Mouse (Mus musculus) neural tube, embryonic 13.5 days (tissue): ENCODE data around the gene Adssl1. TPM values are rescaled to one million over a fixed set of nuclear protein-coding genes. Genes with fewer than 3 reads are reported as not detected.

ENCODE experiments used
- ATAC-seq: fragments of 200-750 bp; cut with Nextera tagmentation; 2 replicates; pipeline ENCODE4 v1.8.0; 2017; ENCODE audit warnings: low read depth, mild to moderate bottlenecking, moderate TSS enrichment, moderate library complexity
- H3K27ac ChIP-seq: fragments of 300-500 bp; sonication (generic); replicated peaks from 2 replicates; pipeline ENCODE4 v1.5.1; 2015; ENCODE audit warnings: moderate library complexity, mild to moderate bottlenecking, inconsistent platforms
- H3K27me3 ChIP-seq: fragments of 300-500 bp; sonication (generic); 2 replicates; pipeline ENCODE4 v1.6.1; 2015; ENCODE audit warnings: mild to moderate bottlenecking, inconsistent platforms
- H3K36me3 ChIP-seq: fragments of 300-500 bp; sonication (generic); 2 replicates; pipeline ENCODE4 v1.6.1; 2015; ENCODE audit warnings: mild to moderate bottlenecking, inconsistent platforms
- H3K4me1 ChIP-seq: fragments of 300-500 bp; sonication (generic); replicated peaks from 2 replicates; pipeline ENCODE4 v1.6.1; 2015; ENCODE audit warnings: inconsistent platforms
- H3K4me2 ChIP-seq: fragments of 300-500 bp; sonication (generic); 2 replicates; pipeline ENCODE4 v1.6.1; 2015; ENCODE audit warnings: inconsistent platforms, mild to moderate bottlenecking, moderate library complexity
- H3K4me3 ChIP-seq: fragments of 300-500 bp; sonication (generic); 2 replicates; pipeline ENCODE4 v1.5.1; 2015; ENCODE audit warnings: mild to moderate bottlenecking, inconsistent platforms
- H3K9ac ChIP-seq: fragments of 300-500 bp; sonication (generic); 2 replicates; pipeline ENCODE4 v1.6.1; 2015; ENCODE audit warnings: moderate library complexity, mild to moderate bottlenecking, inconsistent platforms
- H3K9me3 ChIP-seq: fragments of 300-500 bp; sonication (generic); 2 replicates; pipeline ENCODE4 v1.6.1; 2016; ENCODE audit warnings: inconsistent platforms
- WGBS: fragments of 180-500 bp; shearing (Covaris S2); methylation state at CpG from one replicate; pipeline ENCODE4 v1.1.7; 2015; 5-methylcytosine and 5-hydroxymethylcytosine counted together
- polyA plus RNA-seq: library from polyadenylated mRNA; unstranded; fragments of >200 nt; fragmentation: Nextera tagmentation; extraction: Ambion mirVana; gene quantifications from 2 replicates; pipeline ENCODE4 v1.2.1, GENCODE M21; 2015

Gene Adssl1
- polyA plus RNA-seq, 1 experiment from 2014 or later = 3.2 TPM

GRCm38 (mm10) chr12:112585924-112586538 is 33.8 kb upstream of the Adssl1 start:
- no peak overlapping the region for H3K4me3 ChIP-seq
- H3K27ac ChIP-seq = no peak overlapping the region
- H3K27me3 ChIP-seq = peaks cover 42% of the 10 kb centered on the region
- no peaks in the 10 kb centered on the region for H3K9me3 ChIP-seq
- H3K4me2 ChIP-seq = no peak overlapping the region
- no peak overlapping the region for H3K9ac ChIP-seq
- no peak for ATAC-seq
- H3K36me3 ChIP-seq = no peaks in the 10 kb centered on the region
- peaks cover 27% of the 10 kb centered on the region for H3K4me1 ChIP-seq
- 74% methylated on average over 7 of the region's 7 CpGs for WGBS

DNA sequence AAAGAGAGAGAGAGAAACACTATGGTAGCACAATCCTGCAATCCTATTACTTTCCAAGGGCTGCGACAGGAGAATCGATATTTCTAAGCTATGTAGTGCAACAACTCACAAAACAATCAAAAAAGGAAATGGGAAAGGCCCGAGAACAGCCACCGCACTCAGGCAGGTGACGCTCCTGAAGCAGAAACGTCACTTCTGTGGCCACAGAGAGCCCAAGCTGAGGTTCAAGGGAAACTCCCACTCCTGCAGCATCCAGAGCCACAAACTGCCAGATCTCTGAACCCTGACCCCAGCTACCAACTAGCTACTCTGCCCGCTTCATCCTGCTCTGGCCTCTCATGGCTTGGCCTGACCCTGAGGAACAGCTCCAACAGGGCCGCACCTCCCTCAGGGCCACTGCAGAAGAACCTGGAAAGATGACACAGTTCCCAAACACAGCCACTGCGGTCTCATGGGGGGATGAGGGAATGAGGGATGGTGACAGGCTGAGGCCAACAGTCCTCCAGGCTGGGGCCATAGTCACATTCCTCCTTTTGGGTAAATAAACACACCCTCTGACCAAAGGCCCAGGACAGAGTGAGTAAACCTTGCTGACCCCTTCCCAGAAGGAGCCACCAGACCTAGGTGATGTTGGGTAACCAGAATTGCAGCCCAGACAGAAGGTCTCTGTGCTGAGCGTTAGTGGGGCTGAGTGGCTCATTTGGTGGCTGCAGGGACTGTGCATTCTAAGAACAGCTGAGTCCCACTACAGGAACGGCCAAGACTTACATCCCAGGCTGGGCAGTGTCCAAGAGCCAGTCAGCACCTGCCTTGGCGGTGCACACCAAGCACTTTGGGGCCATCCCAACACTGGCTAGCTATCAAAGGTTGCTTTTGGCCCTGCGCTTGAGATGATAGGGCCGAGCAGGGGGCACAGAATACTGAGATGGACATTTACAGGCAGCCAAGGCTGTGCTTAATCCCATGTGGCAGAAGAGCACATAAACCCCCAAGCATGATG is 32.4 kb upstream of the Adssl1 start:
- peaks cover 29% of the 10 kb centered on the region for H3K4me1 ChIP-seq
- peak overlapping the region; percentile 83; the same call in 1 of the 2 replicates for H3K4me2 ChIP-seq
- 83% methylated on average over 14 of the region's 14 CpGs for WGBS

DNA sequence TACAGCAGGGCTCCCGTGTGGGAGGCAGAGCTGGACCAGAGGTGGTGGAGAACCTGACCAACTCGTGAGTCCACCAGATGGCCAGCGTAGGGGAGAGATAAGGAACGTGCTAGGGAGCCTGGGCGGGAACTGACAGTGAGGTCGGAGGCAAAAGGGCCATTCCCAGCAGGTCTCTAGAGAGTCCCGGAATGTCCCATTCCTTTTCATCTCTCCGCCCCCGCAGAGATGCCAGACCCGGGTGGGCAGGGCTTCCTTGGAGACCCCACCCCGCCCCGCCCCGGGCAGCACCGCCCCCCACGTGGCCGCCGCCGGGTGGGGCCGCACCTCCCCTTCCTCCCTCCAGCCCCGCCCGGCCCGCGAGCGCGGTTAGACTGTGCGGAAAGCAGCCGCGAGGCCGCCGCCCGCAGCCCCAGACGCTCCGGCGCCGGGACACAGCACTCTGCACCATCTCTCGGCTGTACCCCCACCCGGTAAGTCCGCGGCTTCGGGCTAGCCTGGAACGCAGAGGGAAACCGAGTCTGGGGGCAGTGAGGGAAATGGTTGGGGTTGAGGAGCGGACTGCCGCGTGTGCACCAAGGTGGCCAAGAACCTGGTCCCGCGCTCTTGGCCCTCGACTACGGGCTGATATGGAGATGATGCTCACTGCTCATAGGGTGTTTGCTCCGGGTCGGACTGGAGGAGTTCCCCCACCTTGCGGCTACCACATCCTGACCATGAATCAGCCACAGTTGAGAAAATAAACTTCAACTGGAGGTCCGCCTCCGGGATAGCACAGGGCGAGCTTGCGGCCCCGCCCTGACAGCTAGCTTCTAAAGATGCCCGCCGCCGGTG is 31.2 kb upstream of the Adssl1 start, which contains the start of gene Inf2:
TSS of gene Inf2 (plus strand) at position 359 of the 831 bp plus-strand sequence.
- Histone ChIP-seq H3K36me3 (no peaks in the 10 kb centered on the region), H3K4me3 (peak within 1 kb of the TSS; percentile 49), H3K27ac (no peak within 1 kb of the TSS), H3K9ac (peak within 1 kb of the TSS; percentile 70), H3K27me3 (peaks cover 42% of the 10 kb centered on the region), H3K9me3 (no peaks in the 10 kb centered on the region), H3K4me1 (peaks cover 41% of the 10 kb centered on the region), H3K4me2 (peak within 1 kb of the TSS; percentile 83)
- 1% methylated on average over 58 of the region's 60 CpGs for WGBS
- peak; percentile 74 for ATAC-seq

More for the DNA sequence above, 32.4 kb upstream of the Adssl1 start:
- Histone ChIP-seq H3K4me3 (0 out of 2 replicates have a peak overlapping the region, but pooled peaks have one; percentile 49), H3K9me3 (no peaks in the 10 kb centered on the region), H3K27me3 (peaks cover 42% of the 10 kb centered on the region), H3K9ac (no peak overlapping the region), H3K36me3 (no peaks in the 10 kb centered on the region), H3K27ac (no peak overlapping the region)
- ATAC-seq = no peak

- H3K4me3 ChIP-seq = peak overlapping the region; percentile 49
- H3K4me2 ChIP-seq = peak overlapping the region; percentile 83
- ATAC-seq = no peak
- H3K4me1 ChIP-seq = peaks cover 51% of the 10 kb centered on the region
- no peaks in the 10 kb centered on the region for H3K36me3 ChIP-seq
- H3K9ac ChIP-seq = peak overlapping the region; percentile 70
- peaks cover 42% of the 10 kb centered on the region for H3K27me3 ChIP-seq
- WGBS = 65% methylated on average over 8 of the region's 8 CpGs
- H3K9me3 ChIP-seq = no peaks in the 10 kb centered on the region
- no peak overlapping the region for H3K27ac ChIP-seq
Observed at GRCm38 (mm10) chr12:112589491-112590191, 30.2 kb upstream of the Adssl1 start.

- ATAC-seq = no peak
- Histone ChIP-seq H3K4me1 (peaks cover 62% of the 10 kb centered on the region), H3K27me3 (peaks cover 40% of the 10 kb centered on the region), H3K4me2 (no peak overlapping the region), H3K4me3 (no peak overlapping the region), H3K27ac (no peak overlapping the region), H3K9me3 (no peaks in the 10 kb centered on the region), H3K9ac (no peak overlapping the region), H3K36me3 (no peaks in the 10 kb centered on the region)
- WGBS = 65% methylated on average over 8 of the region's 8 CpGs
Observed at GRCm38 (mm10) chr12:112590566-112591239, 29.1 kb upstream of the Adssl1 start.

GRCm38 (mm10) chr12:112591240-112591639 is 28.6 kb upstream of the Adssl1 start:
- no peaks in the 10 kb centered on the region for H3K36me3 ChIP-seq
- H3K4me3 ChIP-seq = no peak overlapping the region
- no peak overlapping the region for H3K9ac ChIP-seq
- no peak for ATAC-seq
- H3K4me1 ChIP-seq = peaks cover 63% of the 10 kb centered on the region
- H3K9me3 ChIP-seq = no peaks in the 10 kb centered on the region
- H3K4me2 ChIP-seq = no peak overlapping the region
- WGBS = 85% methylated on average over 5 of the region's 5 CpGs
- H3K27me3 ChIP-seq = peaks cover 36% of the 10 kb centered on the region
- H3K27ac ChIP-seq = no peak overlapping the region

GRCm38 (mm10) chr12:112591730-112592129 is 28.1 kb upstream of the Adssl1 start:
- H3K9ac ChIP-seq = no peak overlapping the region
- H3K27me3 ChIP-seq = peaks cover 32% of the 10 kb centered on the region
- no peaks in the 10 kb centered on the region for H3K9me3 ChIP-seq
- peaks cover 63% of the 10 kb centered on the region for H3K4me1 ChIP-seq
- 85% methylated on average over 3 of the region's 3 CpGs for WGBS
- no peak for ATAC-seq
- H3K27ac ChIP-seq = no peak overlapping the region
- no peak overlapping the region for H3K4me3 ChIP-seq
- no peaks in the 10 kb centered on the region for H3K36me3 ChIP-seq
- H3K4me2 ChIP-seq = no peak overlapping the region

- Histone ChIP-seq H3K9me3 (no peaks in the 10 kb centered on the region), H3K4me1 (peaks cover 54% of the 10 kb centered on the region), H3K27ac (no peak overlapping the region), H3K4me2 (no peak overlapping the region), H3K36me3 (no peaks in the 10 kb centered on the region), H3K27me3 (peaks cover 21% of the 10 kb centered on the region), H3K9ac (no peak overlapping the region), H3K4me3 (no peak overlapping the region)
- 75% methylated on average over 21 of the region's 21 CpGs for WGBS
- ATAC-seq = no peak
Observed at GRCm38 (mm10) chr12:112592985-112593734, 26.7 kb upstream of the Adssl1 start.

DNA sequence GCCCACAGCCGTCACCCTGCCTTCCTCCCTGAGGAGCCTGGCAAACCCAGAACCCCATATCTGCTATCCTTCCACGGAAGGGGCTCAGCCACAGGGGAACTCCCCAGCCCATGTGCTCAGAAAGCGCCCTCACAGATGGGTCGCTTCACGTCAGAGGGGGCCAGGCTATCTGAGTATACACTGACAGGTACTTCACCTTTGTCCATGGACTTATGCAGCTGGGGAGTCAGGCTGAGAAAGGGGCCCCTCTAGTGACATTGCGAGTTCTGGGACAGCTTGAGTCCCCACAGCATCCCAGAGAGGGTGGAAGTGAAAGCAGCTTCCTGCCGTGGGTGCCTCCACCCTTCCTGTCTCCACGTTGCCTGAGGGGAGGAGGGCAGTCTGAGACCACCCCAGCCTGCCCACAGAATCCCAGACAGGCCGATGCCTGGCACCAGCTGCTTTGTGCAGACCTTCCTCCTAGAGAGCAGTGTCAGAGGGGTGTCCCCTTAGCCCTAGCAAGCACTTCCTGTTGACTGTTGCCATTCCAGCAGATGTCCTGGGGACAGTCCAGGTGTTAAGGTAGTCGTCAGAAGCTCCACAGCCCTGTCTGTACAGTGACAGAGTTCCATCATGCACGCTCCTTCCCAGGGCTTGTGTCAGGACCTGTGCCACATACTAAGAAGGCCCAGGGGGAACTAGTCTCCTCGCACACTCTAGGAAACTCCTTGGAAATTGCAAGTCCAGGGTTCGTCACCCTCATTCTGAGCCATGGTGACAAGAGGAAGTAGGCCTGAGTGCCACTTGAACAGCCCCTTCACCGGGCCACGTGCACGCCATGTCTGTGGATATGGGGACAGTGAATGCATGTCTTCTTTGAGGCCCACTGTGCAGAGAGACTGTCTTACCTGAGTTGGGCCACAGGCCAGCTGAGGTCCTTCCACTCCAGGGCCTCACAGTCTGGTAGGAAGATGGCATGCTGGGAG is 25.6 kb upstream of the Adssl1 start:
- H3K36me3 ChIP-seq = no peaks in the 10 kb centered on the region
- no peaks in the 10 kb centered on the region for H3K9me3 ChIP-seq
- 0 out of 2 replicates have a peak overlapping the region, but pooled peaks have one; percentile 8 for H3K9ac ChIP-seq
- no peak overlapping the region for H3K4me3 ChIP-seq
- no peak overlapping the region for H3K4me2 ChIP-seq
- H3K4me1 ChIP-seq = peaks cover 43% of the 10 kb centered on the region
- WGBS = 75% methylated on average over 16 of the region's 16 CpGs
- peak overlapping the region; percentile 59 for H3K27ac ChIP-seq
- no peak for ATAC-seq
- peaks cover 13% of the 10 kb centered on the region for H3K27me3 ChIP-seq
